Mouse (Mus musculus): ENCODE measurements around the gene E130218I03Rik. TPM values are rescaled to one million over a fixed set of nuclear protein-coding genes. Genes with fewer than 3 reads are reported as not detected.

E130218I03Rik gene
- polyA plus RNA-seq, 2 experiments, result not detected

GRCm38 (mm10) chr4:134273417-134274345 lies 30.2 kb downstream of the E130218I03Rik start:
- H3K27ac ChIP-seq, result peak overlapping the region; percentile 93
- H3K9ac ChIP-seq (replicated peaks), result peak overlapping the region; percentile 49
- ATAC-seq (ENCODE audit: insufficient read depth) (peak; percentile 94), DNase-seq (ENCODE audit: low read depth in 3 of 3, low spot score in 3 of 3) (peak; percentile 88 to 92 (median 88))
- H3K27me3 ChIP-seq (ENCODE audit: control insufficient read depth, insufficient read depth, low read length), result no peaks in the 10 kb centered on the region
- WGBS (ENCODE audit: insufficient replicate concordance), result under 1% methylated on average over 14 of the region's 14 CpGs
- peaks cover 16 to 20% of the 10 kb centered on the region in 2 experiments for H3K4me1 ChIP-seq (replicated peaks; ENCODE audit: control insufficient read depth in 2 of 2, insufficient read depth in 2 of 2, low read length in 1 of 2)
- H3K36me3 ChIP-seq (replicated peaks; ENCODE audit: control insufficient read depth, insufficient read depth, low read depth), result peaks cover 18% of the 10 kb centered on the region
- no peaks in the 10 kb centered on the region for H3K9me3 ChIP-seq (ENCODE audit: control insufficient read depth, low read length)
- no peak for TF ChIP-seq CTCF (IDR thresholded peaks at IDR 0.05; ENCODE audit: low read depth)
- peak; percentile 76 for TF ChIP-seq EP300 (IDR thresholded peaks at IDR 0.05; ENCODE audit: low read depth)
- H3K4me2 ChIP-seq (ENCODE audit: low read depth), result peak overlapping the region; percentile 73
- H3K4me3 ChIP-seq (ENCODE audit: insufficient read depth in 1 of 2, low read depth in 2 of 2, low read length in 2 of 2), result peak overlapping the region; percentile 20 to 45; a peak in 3 of 4 replicates

GRCm38 (mm10) chr4:134284942-134285341 lies 41.5 kb downstream of the E130218I03Rik start:
- H3K9ac ChIP-seq (replicated peaks), result peak overlapping the region; percentile 54
- 0 out of 2 replicates have a peak, but pooled peaks have one; percentile 6 for TF ChIP-seq EP300 (IDR thresholded peaks at IDR 0.05; ENCODE audit: low read depth)
- TF ChIP-seq CTCF (IDR thresholded peaks at IDR 0.05; ENCODE audit: low read depth), result no peak
- whole genome bisulfite sequencing (ENCODE audit: insufficient replicate concordance), result 13% methylated on average over 2 of the region's 2 CpGs
- H3K4me2 ChIP-seq (ENCODE audit: low read depth), result peak overlapping the region; percentile 83
- peak; percentile 64 to 74 (median 71) for DNase-seq (ENCODE audit: low read depth in 3 of 3, low spot score in 3 of 3)
- H3K4me1 ChIP-seq (replicated peaks; ENCODE audit: control insufficient read depth in 2 of 2, insufficient read depth in 2 of 2, low read length in 1 of 2), result peaks cover 21 to 29% of the 10 kb centered on the region in 2 experiments
- no peaks in the 10 kb centered on the region for H3K9me3 ChIP-seq (ENCODE audit: control insufficient read depth, low read length)
- peak overlapping the region; percentile 18 to 97; a peak in 3 of 4 replicates for H3K4me3 ChIP-seq (ENCODE audit: insufficient read depth in 1 of 2, low read depth in 2 of 2, low read length in 2 of 2)
- H3K27ac ChIP-seq, result peak overlapping the region; percentile 71
- H3K27me3 ChIP-seq (ENCODE audit: control insufficient read depth, insufficient read depth, low read length), result no peaks in the 10 kb centered on the region
- no peak for ATAC-seq (ENCODE audit: insufficient read depth)
- H3K36me3 ChIP-seq (replicated peaks; ENCODE audit: control insufficient read depth, insufficient read depth, low read depth), result peaks cover 39% of the 10 kb centered on the region

GRCm38 (mm10) chr4:134286226-134287167 lies 43.0 kb downstream of the E130218I03Rik start:
- Histone ChIP-seq H3K9ac (replicated peaks) (peak overlapping the region; percentile 99), H3K4me2 (ENCODE audit: low read depth) (peak overlapping the region; percentile 83), H3K27me3 (ENCODE audit: control insufficient read depth, insufficient read depth, low read length) (no peaks in the 10 kb centered on the region), H3K9me3 (ENCODE audit: control insufficient read depth, low read length) (no peaks in the 10 kb centered on the region), H3K27ac (peak overlapping the region; percentile 71), H3K4me3 (ENCODE audit: insufficient read depth in 1 of 2, low read depth in 2 of 2, low read length in 2 of 2) (peak overlapping the region; percentile 87 to 97), H3K36me3 (replicated peaks; ENCODE audit: control insufficient read depth, insufficient read depth, low read depth) (peaks cover 27% of the 10 kb centered on the region), H3K4me1 (replicated peaks; ENCODE audit: control insufficient read depth in 2 of 2, insufficient read depth in 2 of 2, low read length in 1 of 2) (peaks cover 21 to 29% of the 10 kb centered on the region in 2 experiments)
- ATAC-seq (ENCODE audit: insufficient read depth) (peak; percentile 34), DNase-seq (ENCODE audit: low read depth in 3 of 3, low spot score in 3 of 3) (no peak)
- TF ChIP-seq EP300 (IDR thresholded peaks at IDR 0.05; ENCODE audit: low read depth), result no peak
- TF ChIP-seq CTCF (IDR thresholded peaks at IDR 0.05; ENCODE audit: low read depth), result no peak
- 1% methylated on average over 55 of the region's 59 CpGs for WGBS (ENCODE audit: insufficient replicate concordance)

GRCm38 (mm10) chr4:134287168-134287564 lies 43.7 kb downstream of the E130218I03Rik start:
- Histone ChIP-seq H3K4me3 (ENCODE audit: insufficient read depth in 1 of 2, low read depth in 2 of 2, low read length in 2 of 2) (peak overlapping the region; percentile 87 to 97), H3K27ac (peak overlapping the region; percentile 71), H3K9me3 (ENCODE audit: control insufficient read depth, low read length) (no peaks in the 10 kb centered on the region), H3K9ac (replicated peaks) (peak overlapping the region; percentile 99), H3K27me3 (ENCODE audit: control insufficient read depth, insufficient read depth, low read length) (no peaks in the 10 kb centered on the region), H3K4me2 (ENCODE audit: low read depth) (peak overlapping the region; percentile 83), H3K4me1 (replicated peaks; ENCODE audit: control insufficient read depth in 2 of 2, insufficient read depth in 2 of 2, low read length in 1 of 2) (peaks cover 21 to 29% of the 10 kb centered on the region in 2 experiments), H3K36me3 (replicated peaks; ENCODE audit: control insufficient read depth, insufficient read depth, low read depth) (peaks cover 21% of the 10 kb centered on the region)
- no peak for TF ChIP-seq EP300 (IDR thresholded peaks at IDR 0.05; ENCODE audit: low read depth)
- peak; percentile 27; the same call in 1 of the 2 replicates for TF ChIP-seq CTCF (IDR thresholded peaks at IDR 0.05; ENCODE audit: low read depth)
- ATAC-seq (ENCODE audit: insufficient read depth) (peak; percentile 89), DNase-seq (ENCODE audit: low read depth in 3 of 3, low spot score in 3 of 3) (peak; percentile 80 to 83 (median 81))
- under 1% methylated on average over 59 of the region's 59 CpGs for WGBS (ENCODE audit: insufficient replicate concordance)
